Mouse (Mus musculus): ENCODE measurements around the gene Erf. TPM values are rescaled to one million over a fixed set of nuclear protein-coding genes. Genes with fewer than 3 reads are reported as not detected.

Erf gene
- polyA plus RNA-seq, 1 experiment from 2014 or later, result 11.0 TPM

DNA sequence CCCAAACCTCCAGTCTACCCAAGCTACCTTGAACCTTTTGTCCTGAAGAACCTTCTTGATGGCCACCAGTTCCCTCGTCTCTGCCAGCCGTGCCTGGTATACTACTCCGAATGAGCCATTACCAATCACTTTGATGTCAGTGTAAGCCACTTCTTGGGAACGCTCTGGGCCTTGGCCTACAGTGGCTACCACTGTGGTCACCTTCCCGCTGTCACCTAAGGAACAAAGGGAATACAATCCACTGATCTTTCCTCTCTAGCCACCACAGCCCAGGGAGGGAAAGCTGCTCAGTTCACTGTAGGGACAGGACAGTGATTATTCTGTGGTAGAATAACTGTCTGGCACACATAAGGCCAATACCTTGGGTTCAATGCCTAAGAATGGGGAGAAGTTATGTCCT, 15.0 kb downstream of the Erf start:
- H3K4me2 ChIP-seq (ENCODE audit: low read depth, low read length), result no peak overlapping the region
- no peak for ATAC-seq (ENCODE audit: insufficient read depth, low FRiP score)
- 89% methylated on average over 5 of the region's 5 CpGs for WGBS
- no peak overlapping the region for H3K27ac ChIP-seq (ENCODE audit: low read length)
- peak overlapping the region; percentile 98 for H3K9ac ChIP-seq (ENCODE audit: low read length)
- peaks cover 23% of the 10 kb centered on the region for H3K4me1 ChIP-seq (ENCODE audit: control insufficient read depth, insufficient read depth, low read length)
- no peaks in the 10 kb centered on the region for H3K36me3 ChIP-seq (ENCODE audit: control insufficient read depth, insufficient read depth, low read length)
- no peak overlapping the region for H3K4me3 ChIP-seq (replicated peaks; ENCODE audit: low read length)
- H3K9me3 ChIP-seq (replicated peaks; ENCODE audit: control insufficient read depth, low read length), result no peaks in the 10 kb centered on the region
- no peaks in the 10 kb centered on the region for H3K27me3 ChIP-seq (ENCODE audit: control insufficient read depth, insufficient read depth, low read length)

DNA sequence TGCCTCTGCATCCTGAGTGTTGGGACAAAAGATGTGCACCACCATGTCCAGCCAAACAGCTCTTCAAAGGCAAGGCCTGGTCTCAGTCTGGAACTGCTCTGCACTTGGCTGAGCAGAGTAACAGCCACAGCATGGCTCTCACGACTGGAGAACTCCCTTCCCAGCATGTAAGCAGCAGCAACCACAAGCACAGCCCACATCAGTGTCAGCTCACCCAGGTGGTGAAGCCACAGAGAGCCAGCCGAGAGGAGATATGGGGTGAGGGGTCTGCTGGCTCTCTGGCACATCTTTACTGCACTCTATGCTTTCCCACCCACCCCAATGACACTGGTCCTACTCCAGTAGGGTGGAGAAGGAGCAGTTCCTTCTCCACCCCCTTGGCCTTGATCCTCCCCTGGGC, 17.5 kb downstream of the Erf start:
- H3K9me3 ChIP-seq (replicated peaks; ENCODE audit: control insufficient read depth, low read length), result no peaks in the 10 kb centered on the region
- H3K27ac ChIP-seq (ENCODE audit: low read length), result no peak overlapping the region
- peaks cover 15% of the 10 kb centered on the region for H3K4me1 ChIP-seq (ENCODE audit: control insufficient read depth, insufficient read depth, low read length)
- no peak overlapping the region for H3K4me2 ChIP-seq (ENCODE audit: low read depth, low read length)
- no peak overlapping the region for H3K4me3 ChIP-seq (replicated peaks; ENCODE audit: low read length)
- H3K36me3 ChIP-seq (ENCODE audit: control insufficient read depth, insufficient read depth, low read length), result peaks cover 2% of the 10 kb centered on the region; the same call in 1 of the 2 replicates
- no peak for ATAC-seq (ENCODE audit: insufficient read depth, low FRiP score)
- 69% methylated on average over 2 of the region's 2 CpGs for WGBS
- no peak overlapping the region for H3K9ac ChIP-seq (ENCODE audit: low read length)
- H3K27me3 ChIP-seq (ENCODE audit: control insufficient read depth, insufficient read depth, low read length), result no peaks in the 10 kb centered on the region

DNA sequence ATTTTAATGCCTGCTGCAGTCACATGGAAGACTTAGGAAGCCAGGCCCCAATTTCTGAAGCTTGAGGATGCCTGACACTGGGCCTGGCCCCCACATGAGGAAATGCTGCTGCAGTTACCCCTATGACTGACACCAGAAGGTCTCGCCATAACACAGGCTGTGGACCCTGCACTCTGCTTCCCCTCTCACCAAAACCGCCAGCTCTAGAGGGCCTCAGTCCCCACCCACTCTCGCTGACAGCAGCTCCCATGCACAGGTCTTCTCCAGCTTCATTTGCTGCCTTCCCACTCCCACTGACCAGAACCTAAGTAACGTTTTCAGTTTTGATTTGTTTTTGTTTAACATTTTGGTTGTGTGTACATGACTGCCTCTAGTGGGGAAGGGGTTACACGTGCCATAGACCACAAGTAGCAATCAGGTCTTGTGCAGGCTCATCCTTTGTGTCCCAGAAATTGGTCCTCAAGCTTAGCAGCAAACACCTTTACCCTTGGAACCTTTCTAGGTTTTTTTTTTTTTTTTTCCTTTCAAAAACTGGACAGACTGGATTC, 18.4 kb downstream of the Erf start:
- 48% methylated on average over 5 of the region's 5 CpGs for WGBS
- Histone ChIP-seq H3K4me3 (replicated peaks; ENCODE audit: low read length) (no peak overlapping the region), H3K4me1 (ENCODE audit: control insufficient read depth, insufficient read depth, low read length) (peaks cover 15% of the 10 kb centered on the region), H3K9me3 (replicated peaks; ENCODE audit: control insufficient read depth, low read length) (no peaks in the 10 kb centered on the region), H3K9ac (ENCODE audit: low read length) (no peak overlapping the region), H3K27ac (ENCODE audit: low read length) (no peak overlapping the region), H3K36me3 (ENCODE audit: control insufficient read depth, insufficient read depth, low read length) (peaks cover 5% of the 10 kb centered on the region; the same call in 1 of the 2 replicates), H3K4me2 (ENCODE audit: low read depth, low read length) (no peak overlapping the region), H3K27me3 (ENCODE audit: control insufficient read depth, insufficient read depth, low read length) (no peaks in the 10 kb centered on the region)
- no peak for ATAC-seq (ENCODE audit: insufficient read depth, low FRiP score)

DNA sequence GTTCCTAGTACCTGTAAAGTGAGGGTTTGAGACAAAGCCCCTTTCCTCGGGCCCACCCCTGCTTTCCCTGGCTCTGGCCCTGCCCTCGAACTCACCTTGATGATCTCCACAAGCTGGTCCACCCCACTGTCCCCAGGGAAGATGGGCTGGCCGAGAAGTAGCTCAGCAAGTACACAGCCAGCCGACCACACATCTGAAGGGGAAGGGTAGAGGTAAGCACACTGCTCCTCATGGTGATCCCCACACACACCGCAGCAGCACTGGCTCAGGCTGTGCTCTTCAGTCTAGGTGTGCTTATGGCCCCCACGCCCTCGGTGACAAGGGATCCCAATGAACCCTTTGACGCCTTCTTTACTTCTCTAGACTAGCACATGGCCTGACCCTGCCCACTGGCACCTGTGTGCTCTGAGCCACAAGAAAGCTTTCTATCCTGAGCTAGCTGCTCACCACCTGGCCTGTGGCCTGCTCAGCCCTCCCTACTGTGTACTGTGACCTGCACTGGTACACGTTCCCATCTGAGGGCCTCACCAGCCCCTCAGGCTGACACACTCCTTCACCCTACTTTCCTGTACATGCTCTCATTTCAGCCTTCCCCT, 19.8 kb downstream of the Erf start:
- no peak overlapping the region for H3K4me3 ChIP-seq (replicated peaks; ENCODE audit: low read length)
- H3K4me1 ChIP-seq (ENCODE audit: control insufficient read depth, insufficient read depth, low read length), result peaks cover 3% of the 10 kb centered on the region; the same call in 1 of the 2 replicates
- no peaks in the 10 kb centered on the region for H3K27me3 ChIP-seq (ENCODE audit: control insufficient read depth, insufficient read depth, low read length)
- H3K9ac ChIP-seq (ENCODE audit: low read length), result no peak overlapping the region
- 85% methylated on average over 9 of the region's 9 CpGs for WGBS
- H3K4me2 ChIP-seq (ENCODE audit: low read depth, low read length), result no peak overlapping the region
- H3K9me3 ChIP-seq (replicated peaks; ENCODE audit: control insufficient read depth, low read length), result no peaks in the 10 kb centered on the region
- no peak overlapping the region for H3K27ac ChIP-seq (ENCODE audit: low read length)
- no peak for ATAC-seq (ENCODE audit: insufficient read depth, low FRiP score)
- H3K36me3 ChIP-seq (ENCODE audit: control insufficient read depth, insufficient read depth, low read length), result peaks cover 6% of the 10 kb centered on the region; the same call in 1 of the 2 replicates

DNA sequence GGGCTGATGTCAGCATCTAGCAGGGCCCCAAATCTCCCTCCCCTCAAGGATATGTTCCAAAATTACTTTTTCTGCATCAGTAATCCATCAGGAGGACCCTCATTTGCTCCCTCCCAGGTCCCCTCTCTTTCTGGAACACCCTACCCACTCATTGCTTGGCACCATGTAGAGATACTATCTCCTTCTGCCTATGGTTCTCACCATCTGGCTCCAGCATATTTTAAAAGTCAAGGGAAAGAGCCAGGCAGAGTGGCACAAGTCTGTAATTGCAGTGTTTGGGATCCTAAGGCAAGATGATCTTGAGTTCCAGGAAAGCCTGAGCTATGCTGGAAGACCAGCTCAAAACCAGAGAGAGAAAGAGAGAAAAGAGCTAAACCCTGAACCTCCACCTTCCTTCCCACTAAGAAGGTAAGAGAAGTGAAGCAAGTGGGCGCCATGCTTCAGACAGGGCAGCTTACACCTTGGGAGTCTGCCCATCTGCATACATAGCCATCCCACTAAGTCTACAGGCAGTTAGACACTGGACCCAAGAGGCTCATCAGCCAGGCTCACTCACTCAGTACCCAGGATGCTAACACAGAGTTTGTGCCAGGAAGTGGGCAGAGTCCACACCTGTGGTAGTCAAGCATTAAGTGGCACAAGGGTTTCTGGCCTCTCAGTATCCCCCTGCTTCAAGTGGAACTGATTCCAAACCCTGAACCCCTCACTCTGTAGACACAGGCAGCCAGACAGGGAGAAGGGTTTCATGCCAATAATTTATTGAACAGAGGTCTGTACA, 22.8 kb downstream of the Erf start:
- 89% methylated on average over 1 of the region's 1 CpGs for WGBS
- no peak for ATAC-seq (ENCODE audit: insufficient read depth, low FRiP score)
- Histone ChIP-seq H3K27ac (ENCODE audit: low read length) (no peak overlapping the region), H3K9ac (ENCODE audit: low read length) (no peak overlapping the region), H3K27me3 (ENCODE audit: control insufficient read depth, insufficient read depth, low read length) (no peaks in the 10 kb centered on the region), H3K4me2 (ENCODE audit: low read depth, low read length) (no peak overlapping the region), H3K4me3 (replicated peaks; ENCODE audit: low read length) (no peak overlapping the region), H3K36me3 (ENCODE audit: control insufficient read depth, insufficient read depth, low read length) (peaks cover 13% of the 10 kb centered on the region; the same call in 1 of the 2 replicates), H3K4me1 (ENCODE audit: control insufficient read depth, insufficient read depth, low read length) (no peaks in the 10 kb centered on the region), H3K9me3 (replicated peaks; ENCODE audit: control insufficient read depth, low read length) (no peaks in the 10 kb centered on the region)

DNA sequence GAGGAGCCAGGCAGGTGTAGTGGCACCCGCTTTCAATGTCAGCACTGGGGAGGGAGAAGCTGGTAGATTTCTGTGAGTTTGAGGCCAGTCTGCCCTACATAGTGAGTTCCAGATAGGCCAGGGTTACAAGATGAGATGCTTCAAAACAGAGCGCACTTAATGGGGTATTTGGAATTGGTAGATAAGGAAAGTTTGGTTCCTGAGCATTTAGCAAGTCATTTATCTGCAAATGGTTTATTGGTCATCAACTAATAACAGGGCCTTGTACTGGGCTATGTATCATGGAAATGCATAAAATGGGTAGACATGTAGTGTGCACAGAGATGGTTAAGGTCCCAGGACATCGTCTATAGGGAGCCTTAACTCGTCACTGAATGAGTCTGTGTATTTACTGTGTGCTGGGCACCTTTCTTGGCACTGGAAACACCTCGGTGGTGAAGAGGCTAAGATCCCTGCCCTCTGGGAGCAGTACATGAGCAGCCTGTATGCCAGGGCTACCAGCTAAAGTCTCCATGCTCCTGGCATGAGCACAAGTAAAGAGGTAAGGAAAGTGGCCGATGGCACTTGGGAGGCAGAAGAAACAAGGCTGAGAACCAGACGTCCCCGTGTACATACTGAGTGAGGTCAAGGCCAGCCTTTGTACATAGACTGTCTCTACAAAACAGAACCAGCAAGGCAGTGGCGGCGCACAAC, 28.1 kb downstream of the Erf start:
- ATAC-seq (ENCODE audit: insufficient read depth, low FRiP score), result no peak

DNA sequence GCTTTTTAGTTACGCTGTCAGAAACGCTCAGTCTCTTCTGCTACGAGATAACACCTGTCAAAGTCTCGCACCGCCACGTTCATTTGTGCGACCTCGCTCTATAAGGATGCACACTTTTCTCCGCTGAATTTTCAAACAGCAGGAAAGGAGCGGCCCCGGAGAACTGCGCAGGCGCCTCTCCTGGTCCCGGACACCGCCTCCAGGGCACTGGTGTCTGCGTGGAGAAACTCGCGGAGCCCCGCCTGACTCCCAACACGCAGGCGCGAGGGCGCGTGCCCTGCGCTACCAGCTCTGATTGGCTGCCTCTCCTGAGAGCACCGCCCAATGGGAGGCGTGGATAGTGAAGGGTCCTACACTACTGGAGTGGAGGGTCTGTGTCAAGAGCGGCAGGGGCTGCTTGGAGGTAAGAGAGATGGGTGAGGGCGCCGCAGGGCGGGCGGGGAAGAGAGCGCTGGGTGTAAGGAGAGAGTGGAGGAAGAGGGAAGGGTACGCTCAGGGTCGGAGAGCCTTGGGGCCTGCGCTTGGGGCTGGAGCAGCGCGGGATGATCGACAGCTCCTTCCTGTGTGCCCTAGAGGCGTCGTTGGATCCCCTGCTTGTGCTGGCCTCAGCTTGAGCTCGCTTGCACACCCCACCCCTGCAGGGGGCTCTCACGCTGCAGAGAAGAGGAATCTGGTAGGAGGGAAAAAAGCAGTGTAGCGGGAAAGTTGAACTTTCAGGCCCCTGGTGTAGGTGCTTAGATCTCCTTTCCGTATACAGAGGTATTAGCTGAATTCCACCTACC, 29.3 kb downstream of the Erf start, which contains the start of gene Zfp526:
TSS of gene Zfp526 (plus strand) at position 324 of the 782 bp plus-strand sequence.
- Histone ChIP-seq H3K4me2 (ENCODE audit: low read depth, low read length) (peak within 1 kb of the TSS; percentile 68), H3K27me3 (ENCODE audit: control insufficient read depth, insufficient read depth, low read length) (no peaks in the 10 kb centered on the region), H3K4me3 (replicated peaks; ENCODE audit: low read length) (peak within 1 kb of the TSS; percentile 72), H3K4me1 (ENCODE audit: control insufficient read depth, insufficient read depth, low read length) (peaks cover 29% of the 10 kb centered on the region), H3K9me3 (replicated peaks; ENCODE audit: control insufficient read depth, low read length) (no peaks in the 10 kb centered on the region), H3K9ac (ENCODE audit: low read length) (peak within 1 kb of the TSS; percentile 83), H3K27ac (ENCODE audit: low read length) (peak within 1 kb of the TSS; percentile 88), H3K36me3 (ENCODE audit: control insufficient read depth, insufficient read depth, low read length) (peaks cover 9% of the 10 kb centered on the region; the same call in 1 of the 2 replicates)
- ATAC-seq (ENCODE audit: insufficient read depth, low FRiP score), result peak; percentile 93
- whole genome bisulfite sequencing, result under 1% methylated on average over 45 of the region's 45 CpGs

More for the DNA sequence above, 28.1 kb downstream of the Erf start:
- Histone ChIP-seq H3K4me3 (replicated peaks; ENCODE audit: low read length) (peak overlapping the region; percentile 72), H3K27me3 (ENCODE audit: control insufficient read depth, insufficient read depth, low read length) (no peaks in the 10 kb centered on the region), H3K4me1 (ENCODE audit: control insufficient read depth, insufficient read depth, low read length) (peaks cover 29% of the 10 kb centered on the region), H3K9ac (ENCODE audit: low read length) (peak overlapping the region; percentile 83), H3K36me3 (ENCODE audit: control insufficient read depth, insufficient read depth, low read length) (peaks cover 9% of the 10 kb centered on the region; the same call in 1 of the 2 replicates), H3K27ac (ENCODE audit: low read length) (no peak overlapping the region), H3K4me2 (ENCODE audit: low read depth, low read length) (peak overlapping the region; percentile 68), H3K9me3 (replicated peaks; ENCODE audit: control insufficient read depth, low read length) (no peaks in the 10 kb centered on the region)
- WGBS, result 78% methylated on average over 10 of the region's 10 CpGs

DNA sequence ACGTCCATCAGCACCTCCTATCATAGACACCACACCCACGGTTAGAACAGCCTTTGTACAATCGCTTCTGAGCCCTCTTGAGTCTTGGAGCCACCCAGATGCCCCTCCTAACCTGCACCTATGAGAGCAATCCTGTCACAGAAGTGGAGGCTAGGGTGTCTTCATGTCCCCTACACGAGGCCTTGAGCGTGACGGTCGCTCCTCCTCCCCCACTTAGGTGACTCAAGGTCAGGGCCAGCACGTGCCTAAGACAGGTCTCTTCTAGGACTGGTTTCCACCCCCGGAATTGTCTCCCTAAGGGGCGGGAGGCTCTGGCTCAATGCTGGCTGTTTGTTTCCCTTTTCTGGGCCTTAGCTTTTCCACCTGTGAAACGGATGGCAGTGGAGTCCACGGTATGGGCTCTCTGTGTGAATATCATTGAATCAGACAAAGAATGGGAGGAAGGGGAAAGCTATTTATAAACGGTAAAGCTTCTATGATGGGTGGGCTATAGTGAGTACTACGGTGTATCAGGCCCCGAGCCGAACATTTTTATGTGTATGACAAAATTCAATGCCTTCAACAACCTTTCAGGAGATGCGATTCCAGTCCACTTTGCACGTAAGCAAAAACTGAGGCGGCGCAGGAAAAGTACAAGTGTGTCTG, 30.0 kb downstream of the Erf start, which contains the start of gene Dedd2:
TSS of gene Dedd2 (minus strand) at position 159 of the 645 bp plus-strand sequence.
- H3K27me3 ChIP-seq (ENCODE audit: control insufficient read depth, insufficient read depth, low read length), result no peaks in the 10 kb centered on the region
- H3K27ac ChIP-seq (ENCODE audit: low read length), result peak within 1 kb of the TSS; percentile 88
- H3K4me3 ChIP-seq (replicated peaks; ENCODE audit: low read length), result peak within 1 kb of the TSS; percentile 72
- peak within 1 kb of the TSS; percentile 68 for H3K4me2 ChIP-seq (ENCODE audit: low read depth, low read length)
- H3K9me3 ChIP-seq (replicated peaks; ENCODE audit: control insufficient read depth, low read length), result no peaks in the 10 kb centered on the region
- H3K36me3 ChIP-seq (ENCODE audit: control insufficient read depth, insufficient read depth, low read length), result peaks cover 5% of the 10 kb centered on the region; the same call in 1 of the 2 replicates
- WGBS, result 5% methylated on average over 20 of the region's 20 CpGs
- H3K4me1 ChIP-seq (ENCODE audit: control insufficient read depth, insufficient read depth, low read length), result peaks cover 29% of the 10 kb centered on the region
- peak within 1 kb of the TSS; percentile 83 for H3K9ac ChIP-seq (ENCODE audit: low read length)
- no peak for ATAC-seq (ENCODE audit: insufficient read depth, low FRiP score)

All from stomach, embryonic 16.5 days (tissue).